ENCODE assay signal across 8 mouse cellular contexts in genomic region chr6:28980750-28981584, GRCm38 (mm10).
DNase-seq lines count a peak whose midpoint lies in the region; ATAC-seq lines count a peak whose summit lies in the region.

No protein-coding gene starts in this region.

- H3K9ac ChIP-seq in lung, embryonic 15.5 days, result no peak overlapping the region
- peak overlapping the region; percentile 61 for H3K9ac ChIP-seq in embryonic facial prominence, embryonic 13.5 days
- peak overlapping the region; percentile 87 for H3K9ac ChIP-seq in hindbrain, embryonic 13.5 days
- H3K9ac ChIP-seq in stomach, embryonic 16.5 days (ENCODE audit: low read length), result peak overlapping the region; percentile 47

- peak; percentile 55 for ATAC-seq in lung, embryonic 15.5 days (ENCODE audit: borderline replicate concordance, extremely low read depth, low FRiP score, low TSS enrichment)
- ATAC-seq in embryonic facial prominence, embryonic 13.5 days (ENCODE audit: insufficient number of reproducible peaks, insufficient read depth, low FRiP score, low TSS enrichment, low read depth), result peak; percentile 44; the same call in 1 of the 2 replicates
- ATAC-seq in hindbrain, embryonic 13.5 days (ENCODE audit: low FRiP score), result peak; percentile 84
- ATAC-seq in stomach, embryonic 16.5 days (ENCODE audit: insufficient read depth, low FRiP score), result peak; percentile 78

- H3K27me3 ChIP-seq in lung, embryonic 15.5 days, result peaks cover 39% of the 10 kb centered on the region
- H3K27me3 ChIP-seq in embryonic facial prominence, embryonic 13.5 days, result peaks cover 76% of the 10 kb centered on the region
- H3K27me3 ChIP-seq in hindbrain, embryonic 13.5 days, result peaks cover 32% of the 10 kb centered on the region
- peaks cover 78% of the 10 kb centered on the region for H3K27me3 ChIP-seq in midbrain, embryonic 10.5 days (ENCODE audit: low read depth, poor library complexity, severe bottlenecking)
- H3K27me3 ChIP-seq in stomach, embryonic 16.5 days (ENCODE audit: control insufficient read depth, insufficient read depth, low read length), result peaks cover 30% of the 10 kb centered on the region

- no peak for DNase-seq in lung, postnatal 14 days
- peak; percentile 56 to 57 for DNase-seq in layer of hippocampus, postnatal 36 days
- DNase-seq in midbrain, embryonic 10.5 days (ENCODE audit: low spot score), result peak; percentile 51
- DNase-seq in thymus, postnatal 0 days (ENCODE audit: low spot score), result no peak

- under 1% methylated on average over 56 of the region's 56 CpGs for WGBS in lung, embryonic 15.5 days
- WGBS in embryonic facial prominence, embryonic 13.5 days, result under 1% methylated on average over 56 of the region's 56 CpGs
- under 1% methylated on average over 56 of the region's 56 CpGs for WGBS in hindbrain, embryonic 13.5 days
- WGBS in midbrain, embryonic 10.5 days, result under 1% methylated on average over 56 of the region's 56 CpGs
- WGBS in stomach, embryonic 16.5 days, result under 1% methylated on average over 56 of the region's 56 CpGs

- no peaks in the 10 kb centered on the region for H3K36me3 ChIP-seq in lung, embryonic 15.5 days
- H3K36me3 ChIP-seq in embryonic facial prominence, embryonic 13.5 days, result no peaks in the 10 kb centered on the region
- H3K36me3 ChIP-seq in hindbrain, embryonic 13.5 days, result no peaks in the 10 kb centered on the region
- H3K36me3 ChIP-seq in midbrain, embryonic 10.5 days, result no peaks in the 10 kb centered on the region
- no peaks in the 10 kb centered on the region for H3K36me3 ChIP-seq in stomach, embryonic 16.5 days (ENCODE audit: control insufficient read depth, insufficient read depth, low read length)

- H3K4me3 ChIP-seq in lung, embryonic 15.5 days, result peak overlapping the region; percentile 43
- peak overlapping the region; percentile 50 for H3K4me3 ChIP-seq in embryonic facial prominence, embryonic 13.5 days
- peak overlapping the region; percentile 54 for H3K4me3 ChIP-seq in hindbrain, embryonic 13.5 days
- H3K4me3 ChIP-seq in midbrain, embryonic 10.5 days, result peak overlapping the region; percentile 70
- peak overlapping the region; percentile 46 for H3K4me3 ChIP-seq in stomach, embryonic 16.5 days (replicated peaks; ENCODE audit: low read length)

- H3K4me1 ChIP-seq in lung, embryonic 15.5 days, result peaks cover 17% of the 10 kb centered on the region
- H3K4me1 ChIP-seq in embryonic facial prominence, embryonic 13.5 days, result peaks cover 15% of the 10 kb centered on the region
- peaks cover 29% of the 10 kb centered on the region for H3K4me1 ChIP-seq in hindbrain, embryonic 13.5 days (replicated peaks)
- peaks cover 23% of the 10 kb centered on the region for H3K4me1 ChIP-seq in midbrain, embryonic 10.5 days
- H3K4me1 ChIP-seq in stomach, embryonic 16.5 days (ENCODE audit: control insufficient read depth, insufficient read depth, low read length), result peaks cover 7% of the 10 kb centered on the region

- H3K27ac ChIP-seq in lung, embryonic 15.5 days, result peak overlapping the region; percentile 13; the same call in 1 of the 2 replicates
- no peak overlapping the region for H3K27ac ChIP-seq in embryonic facial prominence, embryonic 13.5 days
- peak overlapping the region; percentile 91 for H3K27ac ChIP-seq in hindbrain, embryonic 13.5 days
- H3K27ac ChIP-seq in midbrain, embryonic 10.5 days (replicated peaks), result peak overlapping the region; percentile 63
- no peak overlapping the region for H3K27ac ChIP-seq in stomach, embryonic 16.5 days (ENCODE audit: low read length)

- peak overlapping the region; percentile 78 for H3K4me2 ChIP-seq in lung, embryonic 15.5 days
- H3K4me2 ChIP-seq in embryonic facial prominence, embryonic 13.5 days, result peak overlapping the region; percentile 89
- peak overlapping the region; percentile 88 for H3K4me2 ChIP-seq in hindbrain, embryonic 13.5 days
- peak overlapping the region; percentile 69 for H3K4me2 ChIP-seq in stomach, embryonic 16.5 days (ENCODE audit: low read depth, low read length)

- H3K9me3 ChIP-seq in lung, embryonic 15.5 days, result no peaks in the 10 kb centered on the region
- no peaks in the 10 kb centered on the region for H3K9me3 ChIP-seq in embryonic facial prominence, embryonic 13.5 days
- no peaks in the 10 kb centered on the region for H3K9me3 ChIP-seq in hindbrain, embryonic 13.5 days
- no peaks in the 10 kb centered on the region for H3K9me3 ChIP-seq in midbrain, embryonic 10.5 days (replicated peaks)
- H3K9me3 ChIP-seq in stomach, embryonic 16.5 days (replicated peaks; ENCODE audit: control insufficient read depth, low read length), result no peaks in the 10 kb centered on the region

Comparison
In these comparisons a context has a peak if more than half of its experiments do, and no peak if none do; other contexts are left out.
1. H3K27ac ChIP-seq: peak in lung, embryonic 15.5 days (single experiment), hindbrain, embryonic 13.5 days (single experiment) and midbrain, embryonic 10.5 days (single experiment); none in embryonic facial prominence, embryonic 13.5 days (single experiment) and stomach, embryonic 16.5 days (single experiment).
2. DNase-seq: peak in layer of hippocampus, postnatal 36 days (2 of 2) and midbrain, embryonic 10.5 days (single experiment); none in lung, postnatal 14 days (single experiment) and thymus, postnatal 0 days (single experiment).
3. Peak in every context shown above with its lines, with median percentiles within 50 percentile points of each other: ATAC-seq, H3K4me2 ChIP-seq and H3K4me3 ChIP-seq.